Mouse (Mus musculus) gastrocnemius, adult 8-10 months (tissue): ENCODE data around the gene Lmo1. TPM values are rescaled to one million over a fixed set of nuclear protein-coding genes. Genes with fewer than 3 reads are reported as not detected.
"Not testable (repeated sequence)": the region's sequence is repeated elsewhere in the genome, so short reads cannot be mapped to it uniquely, and the experiment has no call there.

ENCODE experiments used
- DNase-seq, 2 experiments: peaks; one replicate each; pipeline ENCODE4 v3.0.0; 2022; ENCODE audit warnings: low spot score in 2 of 2
- total RNA-seq, 4 experiments: library from RNA; stranded (reverse); gene quantifications; 2 replicates each; pipeline ENCODE4 v1.2.4; 2022

The Lmo1 gene
- total RNA-seq, 4 experiments from 2014 or later, result 1.5 to 1.9 (median 1.8) TPM

GRCm38 (mm10) chr7:109115929-109116328, 59.1 kb downstream of the Lmo1 start:
- no peak for DNase-seq

GRCm38 (mm10) chr7:109115488-109115887, 59.5 kb downstream of the Lmo1 start:
- DNase-seq, result not testable (repeated sequence)

GRCm38 (mm10) chr7:109114950-109115349, 60.1 kb downstream of the Lmo1 start:
- no peak for DNase-seq

- no peak for DNase-seq
Observed at GRCm38 (mm10) chr7:109111000-109111399, 64.0 kb downstream of the Lmo1 start.

- no peak for DNase-seq
Observed at GRCm38 (mm10) chr7:109104894-109105293, 70.1 kb downstream of the Lmo1 start.

- no peak for DNase-seq
Observed at GRCm38 (mm10) chr7:109101167-109101566, 73.8 kb downstream of the Lmo1 start.

- DNase-seq, result no peak
Observed at GRCm38 (mm10) chr7:109098145-109099018, 76.6 kb downstream of the Lmo1 start.

GRCm38 (mm10) chr7:109097203-109097602, 77.8 kb downstream of the Lmo1 start:
- no peak for DNase-seq

GRCm38 (mm10) chr7:109096618-109097017, 78.4 kb downstream of the Lmo1 start:
- DNase-seq, result no peak

GRCm38 (mm10) chr7:109094294-109094693, 80.7 kb downstream of the Lmo1 start:
- no peak for DNase-seq

- DNase-seq, result not testable (repeated sequence)
Observed at GRCm38 (mm10) chr7:109091316-109091715, 83.7 kb downstream of the Lmo1 start.

Other genes starting within 250 kb of the Lmo1 start
- 1 to 10 TPM; 1.3 to 2.5 (median 1.8) TPM for gene Nlrp10, start 245.0 kb downstream of the Lmo1 start, total RNA-seq
- gene Eif3f, start 240.8 kb downstream of the Lmo1 start, total RNA-seq, result 100 to 1,000 TPM; 111 to 136 (median 121) TPM
- gene Tub, start 224.9 kb downstream of the Lmo1 start, total RNA-seq, result under 1 TPM; 0.24 to 0.52 (median 0.31) TPM
- gene Ric3, start 91.9 kb downstream of the Lmo1 start, total RNA-seq, result 1 to 10 TPM; 1.7 to 3.5 (median 2.3) TPM